ENCODE assay signal across 23 mouse cellular contexts in the genomic region with DNA sequence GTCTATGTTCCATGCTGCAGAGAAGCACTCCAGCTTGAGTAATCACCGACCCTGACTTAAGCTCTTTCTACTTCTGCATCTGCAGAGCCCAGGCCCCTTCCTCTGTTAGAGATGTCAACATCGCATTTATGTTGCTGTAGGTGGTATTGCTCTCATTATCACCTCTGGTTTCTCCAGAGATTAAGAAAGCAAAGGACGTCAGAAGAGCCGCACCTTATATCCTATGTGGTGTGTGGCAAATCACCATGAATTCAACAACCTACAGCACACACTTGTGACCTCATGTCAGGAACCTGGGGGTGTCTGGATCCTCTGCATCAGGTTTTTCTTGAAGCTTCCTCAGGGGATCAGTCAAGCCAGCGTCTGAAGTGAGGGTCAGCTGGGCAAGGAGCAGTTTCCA.
"Had no signal": no experiment of that assay in that cellular context is flagged by ENCODE, and none has a peak within 500 bp of the region (broad histone marks: within the 10 kb centered on the region; RNA-seq: fewer than 3 reads in every experiment).

No protein-coding gene starts in this region.

- H3K4me1 ChIP-seq: heart, embryonic 12.5 days; hindbrain, embryonic 10.5 days; hindbrain, embryonic 13.5 days; hindbrain, embryonic 15.5 days; limb, embryonic 10.5 days; limb, embryonic 12.5 days had no signal

- H3K27me3 ChIP-seq: hindbrain, embryonic 13.5 days; hindbrain, embryonic 15.5 days; limb, embryonic 12.5 days; liver, embryonic 13.5 days; liver, embryonic 15.5 days had no signal

- H3K27ac ChIP-seq: hindbrain, embryonic 10.5 days; hindbrain, embryonic 13.5 days; hindbrain, embryonic 15.5 days; hindbrain, postnatal 0 days; layer of hippocampus, adult 2 months; left cerebral cortex, adult 2 months; limb, embryonic 10.5 days; limb, embryonic 12.5 days; liver, embryonic 13.5 days; liver, embryonic 15.5 days had no signal

- H3K9ac ChIP-seq: heart, embryonic 12.5 days; hindbrain, embryonic 13.5 days; hindbrain, embryonic 15.5 days; limb, embryonic 12.5 days; liver, embryonic 13.5 days; liver, embryonic 15.5 days had no signal

- DNase-seq: gastrocnemius, postnatal 14 days; gastrocnemius, postnatal 36 days; heart, postnatal 10 days; heart, postnatal 4 days; kidney, adult 18-20 months; kidney, adult 8-10 months; kidney, postnatal 10 days; kidney, postnatal 25 days; kidney, postnatal 4 days; liver; liver, embryonic 13.5 days had no signal

- ATAC-seq: hindbrain, postnatal 0 days; intestine, embryonic 16.5 days had no signal

- H3K9me3 ChIP-seq: heart, embryonic 12.5 days; hindbrain, embryonic 10.5 days; hindbrain, embryonic 13.5 days; hindbrain, embryonic 15.5 days; limb, embryonic 10.5 days; limb, embryonic 12.5 days; liver, embryonic 13.5 days; liver, embryonic 15.5 days had no signal

- H3K4me3 ChIP-seq: heart, embryonic 12.5 days; hindbrain, embryonic 10.5 days; hindbrain, embryonic 13.5 days; hindbrain, embryonic 15.5 days; layer of hippocampus, adult 2 months; left cerebral cortex, adult 2 months; limb, embryonic 10.5 days; limb, embryonic 12.5 days; liver, embryonic 13.5 days; liver, embryonic 15.5 days had no signal

- H3K36me3 ChIP-seq: heart, embryonic 12.5 days; hindbrain, embryonic 10.5 days; hindbrain, embryonic 13.5 days; hindbrain, embryonic 15.5 days; limb, embryonic 10.5 days; limb, embryonic 12.5 days; liver, embryonic 13.5 days; liver, embryonic 15.5 days had no signal

- H3K4me2 ChIP-seq: heart, embryonic 12.5 days; hindbrain, embryonic 13.5 days; hindbrain, embryonic 15.5 days; limb, embryonic 12.5 days; liver, embryonic 11.5 days; liver, embryonic 13.5 days; liver, embryonic 15.5 days had no signal
